Mouse (Mus musculus) hindbrain, embryonic 15.5 days (tissue): ENCODE results near the gene Hrg. TPM values are rescaled to one million over a fixed set of nuclear protein-coding genes. Genes with fewer than 3 reads are reported as not detected.
"Not testable (repeated sequence)": the region's sequence is repeated elsewhere in the genome, so short reads cannot be mapped to it uniquely, and the experiment has no call there.

Experiments used
- ATAC-seq: fragments of 200-750 bp; cut with Nextera tagmentation; 2 replicates; pipeline ENCODE4 v1.8.0; 2017; ENCODE audit warnings: low read depth, moderate number of reproducible peaks, moderate TSS enrichment; ENCODE audit not compliant: low FRiP score
- H3K27ac ChIP-seq: fragments of 300-500 bp; sonication (generic); replicated peaks from 2 replicates; pipeline ENCODE4 v1.5.1; 2015; ENCODE audit warnings: mild to moderate bottlenecking, inconsistent platforms
- H3K27me3 ChIP-seq: fragments of 300-500 bp; sonication (generic); 2 replicates; pipeline ENCODE4 v1.6.1; 2015; ENCODE audit warnings: control low read depth, inconsistent platforms
- H3K36me3 ChIP-seq: fragments of 300-500 bp; sonication (generic); 2 replicates; pipeline ENCODE4 v1.6.1; 2015; ENCODE audit warnings: control low read depth, inconsistent platforms
- H3K4me1 ChIP-seq: fragments of 300-500 bp; sonication (generic); replicated peaks from 2 replicates; pipeline ENCODE4 v1.6.1; 2015; ENCODE audit warnings: control low read depth, inconsistent platforms
- H3K4me2 ChIP-seq: fragments of 300-500 bp; sonication (generic); 2 replicates; pipeline ENCODE4 v1.6.1; 2015; ENCODE audit warnings: moderate library complexity, mild to moderate bottlenecking, inconsistent platforms
- H3K4me3 ChIP-seq: fragments of 300-500 bp; sonication (generic); 2 replicates; pipeline ENCODE4 v1.5.1; 2015; ENCODE audit warnings: mild to moderate bottlenecking, inconsistent platforms
- H3K9ac ChIP-seq: fragments of 300-500 bp; sonication (generic); 2 replicates; pipeline ENCODE4 v1.6.1; 2015; ENCODE audit warnings: inconsistent platforms
- H3K9me3 ChIP-seq: fragments of 300-500 bp; sonication (generic); 2 replicates; pipeline ENCODE4 v1.6.1; 2016; ENCODE audit warnings: control low read depth, inconsistent platforms
- WGBS: fragments of 180-500 bp; shearing (Covaris S2); methylation state at CpG from one replicate; pipeline ENCODE4 v1.1.7; 2015; 5-methylcytosine and 5-hydroxymethylcytosine counted together
- polyA plus RNA-seq: library from polyadenylated mRNA; unstranded; fragments of >200 nt; fragmentation: Nextera tagmentation; extraction: Ambion mirVana; gene quantifications from 2 replicates; pipeline ENCODE4 v1.2.1, GENCODE M21; 2015

Gene Hrg
- polyA plus RNA-seq, 1 experiment from 2014 or later = not detected

DNA sequence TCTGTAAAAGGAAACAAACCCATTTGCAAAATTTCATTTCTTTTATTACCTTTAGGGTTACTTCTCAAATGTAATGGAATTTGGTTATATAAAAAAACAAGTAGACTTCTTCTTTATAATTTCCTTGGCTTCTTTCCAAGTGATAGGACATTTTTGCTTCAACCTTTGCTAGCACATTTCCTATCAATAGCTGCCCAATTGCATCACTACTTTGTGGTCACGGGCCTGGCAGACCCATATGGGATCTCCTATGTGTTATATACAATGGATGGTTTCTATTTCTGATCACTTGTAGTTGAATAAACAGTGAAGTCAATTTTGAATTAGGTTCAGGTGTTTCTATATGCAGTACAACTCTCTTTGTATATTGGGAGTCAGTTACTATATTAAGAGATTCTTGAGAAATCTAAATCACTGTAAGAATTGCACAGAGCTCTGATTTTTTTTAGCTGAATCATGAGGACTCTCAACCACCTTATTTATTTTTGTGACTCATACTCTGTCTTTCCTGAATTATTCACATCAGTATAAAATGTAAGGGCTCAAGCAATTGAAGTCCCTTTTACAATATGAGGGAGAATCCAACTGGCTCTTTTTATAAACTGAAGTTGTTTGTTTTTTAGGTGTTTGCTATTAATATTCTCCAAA is 16.6 kb downstream of the Hrg start:
- no peak overlapping the region for H3K27ac ChIP-seq
- no peaks in the 10 kb centered on the region for H3K36me3 ChIP-seq
- H3K4me1 ChIP-seq = no peaks in the 10 kb centered on the region
- H3K4me2 ChIP-seq = no peak overlapping the region
- no peak overlapping the region for H3K9ac ChIP-seq
- ATAC-seq = no peak
- H3K9me3 ChIP-seq = no peaks in the 10 kb centered on the region
- 72% methylated on average over 1 of the region's 1 CpGs for whole genome bisulfite sequencing
- no peaks in the 10 kb centered on the region for H3K27me3 ChIP-seq
- no peak overlapping the region for H3K4me3 ChIP-seq

DNA sequence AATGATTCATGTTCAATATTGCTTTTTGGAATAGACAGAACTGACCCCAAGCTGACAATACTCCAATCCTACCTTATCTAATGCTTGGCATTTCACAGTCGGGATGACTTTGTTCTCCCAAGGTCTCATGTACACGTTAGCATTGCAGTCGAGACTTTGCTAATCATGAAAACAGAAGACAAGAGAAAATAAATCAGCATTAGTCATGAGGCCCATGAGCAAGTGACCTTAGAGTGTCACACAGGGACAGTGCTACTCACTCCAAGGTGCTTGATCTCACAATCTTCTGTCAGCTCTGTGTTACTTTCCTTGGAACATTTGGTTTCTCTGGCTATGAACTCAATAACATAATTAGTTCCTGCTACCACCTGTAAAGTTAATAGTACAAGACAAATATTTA is 46.1 kb downstream of the Hrg start:
- H3K9ac ChIP-seq, H3K4me1 ChIP-seq, H3K36me3 ChIP-seq, H3K27ac ChIP-seq, H3K27me3 ChIP-seq, ATAC-seq, H3K4me2 ChIP-seq, H3K9me3 ChIP-seq, H3K4me3 ChIP-seq: not testable (repeated sequence)
- WGBS = 93% methylated on average over 3 of the region's 3 CpGs

Other genes starting within 250 kb of the Hrg start
- not detected in 2 replicates for gene Crygs, start 139.5 kb upstream of the Hrg start, polyA plus RNA-seq
- gene Tbccd1, start 93.4 kb upstream of the Hrg start, polyA plus RNA-seq = 19.6 and 24.8 TPM in 2 replicates
- 100 and 103 TPM in 2 replicates for gene Dnajb11, start 93.2 kb upstream of the Hrg start, polyA plus RNA-seq
- 0.12 and 0.36 TPM in 2 replicates for gene Ahsg, start 59.8 kb upstream of the Hrg start, polyA plus RNA-seq
- gene Fetub, start 32.7 kb upstream of the Hrg start, polyA plus RNA-seq = not detected in 2 replicates
- gene Kng2, start 78.4 kb downstream of the Hrg start, polyA plus RNA-seq = 0.14 TPM in 1 of 2 replicates, not detected in the other
- 0.39 TPM in 1 of 2 replicates, not detected in the other for gene Kng1, start 106.8 kb downstream of the Hrg start, polyA plus RNA-seq
- gene Eif4a2, start 156.4 kb downstream of the Hrg start, polyA plus RNA-seq = 323 and 324 TPM in 2 replicates
- 40.6 and 50.6 TPM in 2 replicates for gene Rfc4, start 176.7 kb downstream of the Hrg start, polyA plus RNA-seq
- gene Adipoq, start 195.5 kb downstream of the Hrg start, polyA plus RNA-seq = not detected in 2 replicates